Mouse (Mus musculus) urinary bladder, postnatal 14 days (tissue): ENCODE data around the gene Rbfox3.
A peak's percentile ranks its signal among the peaks of the same experiment; 100 is the strongest.

Experiments
- DNase-seq: peaks from one replicate; pipeline ENCODE4 v3.0.0; 2021; ENCODE audit warnings: low spot score

Rbfox3 gene

GRCm38 (mm10) chr11:118669820-118670219 lies 241.6 kb downstream of the Rbfox3 start:
- DNase-seq = no peak

GRCm38 (mm10) chr11:118668351-118668750 lies 243.0 kb downstream of the Rbfox3 start:
- no peak for DNase-seq

GRCm38 (mm10) chr11:118667946-118668345 lies 243.5 kb downstream of the Rbfox3 start:
- DNase-seq = no peak

- no peak for DNase-seq
These were observed 245.2 kb downstream of the Rbfox3 start for GRCm38 (mm10) chr11:118666172-118666571.

GRCm38 (mm10) chr11:118663305-118663704 lies 248.1 kb downstream of the Rbfox3 start:
- DNase-seq = no peak

- DNase-seq = no peak
These were observed 252.1 kb downstream of the Rbfox3 start for GRCm38 (mm10) chr11:118659305-118659704.

- DNase-seq = no peak
These were observed 255.6 kb downstream of the Rbfox3 start for GRCm38 (mm10) chr11:118655833-118656232.

GRCm38 (mm10) chr11:118653521-118654318 lies 257.7 kb downstream of the Rbfox3 start:
- no peak for DNase-seq

- no peak for DNase-seq
These were observed 258.8 kb downstream of the Rbfox3 start for GRCm38 (mm10) chr11:118652401-118653240.

GRCm38 (mm10) chr11:118648369-118648768 lies 263.0 kb downstream of the Rbfox3 start:
- DNase-seq = peak; percentile 45

- DNase-seq = no peak
These were observed 264.5 kb downstream of the Rbfox3 start for GRCm38 (mm10) chr11:118646864-118647263.

- DNase-seq = no peak
These were observed 266.2 kb downstream of the Rbfox3 start for GRCm38 (mm10) chr11:118645158-118645557.

GRCm38 (mm10) chr11:118640706-118641105 lies 270.7 kb downstream of the Rbfox3 start:
- DNase-seq = no peak

GRCm38 (mm10) chr11:118637718-118638117 lies 273.7 kb downstream of the Rbfox3 start:
- DNase-seq = no peak

GRCm38 (mm10) chr11:118634647-118635046 lies 276.8 kb downstream of the Rbfox3 start:
- no peak for DNase-seq

GRCm38 (mm10) chr11:118629718-118630117 lies 281.7 kb downstream of the Rbfox3 start:
- DNase-seq = no peak

GRCm38 (mm10) chr11:118627541-118627940 lies 283.9 kb downstream of the Rbfox3 start:
- no peak for DNase-seq

GRCm38 (mm10) chr11:118620869-118621268 lies 290.5 kb downstream of the Rbfox3 start:
- no peak for DNase-seq

GRCm38 (mm10) chr11:118614126-118614525 lies 297.3 kb downstream of the Rbfox3 start:
- no peak for DNase-seq

- DNase-seq = no peak
These were observed 301.3 kb downstream of the Rbfox3 start for GRCm38 (mm10) chr11:118610128-118610527.

GRCm38 (mm10) chr11:118609236-118610000 lies 302.0 kb downstream of the Rbfox3 start:
- no peak for DNase-seq

GRCm38 (mm10) chr11:118607927-118608326 lies 303.5 kb downstream of the Rbfox3 start:
- DNase-seq = no peak
